Mouse (Mus musculus) lung, postnatal 14 days (tissue): ENCODE data around the gene Col2a1.

Source experiments
- DNase-seq: peaks from one replicate; pipeline ENCODE4 v3.0.0; 2021

The Col2a1 gene

DNA sequence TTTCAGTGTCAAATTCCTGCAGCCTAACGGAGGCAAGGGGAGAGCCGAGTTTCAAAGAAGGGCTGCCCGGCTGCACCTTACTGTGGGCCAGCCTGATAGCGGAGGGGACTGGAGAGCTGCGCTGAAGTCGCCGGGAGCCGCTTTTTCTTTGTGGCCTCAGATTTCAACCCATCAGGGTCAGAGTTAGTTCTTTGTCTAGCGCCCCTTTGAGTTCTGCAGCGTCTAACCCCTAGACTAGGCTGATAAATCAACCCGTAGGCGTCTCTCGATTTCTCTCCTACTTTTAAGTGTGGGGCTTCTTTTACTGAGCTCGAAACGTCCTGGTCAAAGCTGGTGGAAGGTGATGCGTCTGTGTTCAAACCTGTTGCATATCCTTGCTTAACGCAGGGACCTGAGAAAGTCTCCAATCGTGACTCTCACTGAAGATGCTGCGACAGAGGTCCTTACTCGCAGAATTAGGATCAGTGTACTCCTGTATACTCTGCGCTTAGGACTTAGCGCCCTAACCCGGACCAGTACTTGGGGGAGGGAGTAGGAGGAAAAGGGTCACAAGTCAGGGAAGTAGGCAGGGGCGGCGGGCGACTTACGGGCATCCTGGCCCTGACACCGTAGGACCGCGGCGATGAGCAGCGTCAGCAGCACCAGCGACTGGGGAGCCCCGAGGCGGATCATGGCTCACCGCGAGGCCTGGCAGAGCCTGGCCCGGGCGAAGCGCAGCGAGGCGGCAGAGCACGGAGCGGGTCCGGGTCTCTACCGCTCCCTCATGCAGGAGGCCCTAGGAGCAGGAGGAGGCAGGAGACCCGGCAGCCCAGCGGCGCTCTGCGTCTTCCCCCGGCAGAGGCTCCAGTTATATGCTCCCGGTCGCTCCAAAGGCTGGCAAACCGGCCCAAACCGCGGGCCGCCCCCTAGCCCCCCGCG, at the start of gene Col2a1:
TSS of gene Col2a1 (minus strand) at position 874 of the 918 bp plus-strand sequence.
- DNase-seq = no peak

DNA sequence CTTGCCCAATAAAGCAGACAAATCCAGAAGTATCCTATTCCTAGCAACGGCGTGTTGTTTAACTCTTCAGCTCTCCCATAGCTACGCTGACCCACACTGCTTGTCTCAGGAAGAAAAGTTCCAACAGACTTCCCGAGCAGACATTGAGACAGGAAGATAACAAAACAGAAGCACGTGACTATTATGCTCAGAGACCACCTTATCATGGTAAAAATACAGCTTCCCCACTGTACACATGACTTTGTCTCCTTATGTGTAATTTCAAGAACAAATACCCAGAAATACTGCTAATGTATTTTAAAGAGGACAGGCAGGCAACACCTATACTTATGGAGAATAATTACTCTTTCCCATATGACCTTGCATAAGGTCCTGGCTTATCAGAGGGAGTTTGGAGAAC, 47.2 kb upstream of the Col2a1 start:
- no peak for DNase-seq

DNA sequence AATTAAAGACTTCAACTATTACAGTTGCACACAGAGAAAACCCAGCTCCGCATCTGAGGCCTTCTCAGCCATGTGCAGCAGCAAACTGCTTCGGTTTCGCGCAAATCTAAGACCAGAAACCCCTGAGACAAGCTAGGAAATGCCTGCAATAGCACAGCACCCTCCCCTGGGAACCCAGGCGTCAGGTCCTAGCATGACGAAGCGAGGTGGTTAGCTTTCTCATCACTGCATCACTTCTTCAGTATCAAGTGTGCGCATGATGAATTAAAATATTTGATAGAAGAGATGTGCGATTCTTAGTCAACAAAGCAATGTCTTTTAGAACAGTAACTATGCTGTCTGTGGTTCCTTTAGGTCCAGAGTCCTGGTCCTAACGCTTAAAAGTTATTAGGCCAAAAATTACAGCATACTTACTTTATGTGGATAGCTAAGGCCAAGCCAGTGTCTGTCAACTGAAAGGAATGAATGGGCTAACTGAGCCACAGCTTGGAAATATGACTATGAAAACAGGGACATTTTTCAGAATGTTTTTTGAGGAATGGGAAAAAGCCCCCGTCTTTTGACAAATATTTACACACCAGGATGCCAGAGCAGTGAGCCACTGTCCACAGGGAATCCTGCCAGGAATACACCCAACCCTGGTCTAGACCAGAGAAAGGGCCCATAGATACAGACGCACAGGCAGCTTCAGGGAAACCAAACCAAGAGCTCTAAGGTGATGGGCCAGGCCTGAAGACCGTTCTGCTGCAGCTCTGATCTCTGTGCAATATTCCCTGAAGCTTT, 44.6 kb upstream of the Col2a1 start:
- no peak for DNase-seq

DNA sequence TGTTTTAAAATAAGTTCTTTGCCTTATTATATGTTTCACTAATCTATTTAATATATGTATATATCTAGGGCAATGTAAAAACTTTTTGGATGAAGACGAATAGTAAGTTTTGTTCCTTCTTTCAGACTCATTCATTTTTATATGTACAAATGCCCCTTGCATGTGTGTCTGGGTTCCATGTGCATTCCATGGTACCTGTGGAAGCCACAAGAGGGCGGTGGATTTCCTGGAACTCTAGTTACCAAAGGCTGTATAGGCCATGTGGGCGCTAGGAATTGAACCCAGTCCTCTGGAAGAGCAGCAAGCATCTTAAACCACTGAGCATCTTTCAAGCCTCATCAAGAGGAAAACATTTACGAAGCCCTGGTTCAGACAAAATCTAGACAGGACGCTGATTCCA, 39.9 kb upstream of the Col2a1 start:
- DNase-seq = no peak

DNA sequence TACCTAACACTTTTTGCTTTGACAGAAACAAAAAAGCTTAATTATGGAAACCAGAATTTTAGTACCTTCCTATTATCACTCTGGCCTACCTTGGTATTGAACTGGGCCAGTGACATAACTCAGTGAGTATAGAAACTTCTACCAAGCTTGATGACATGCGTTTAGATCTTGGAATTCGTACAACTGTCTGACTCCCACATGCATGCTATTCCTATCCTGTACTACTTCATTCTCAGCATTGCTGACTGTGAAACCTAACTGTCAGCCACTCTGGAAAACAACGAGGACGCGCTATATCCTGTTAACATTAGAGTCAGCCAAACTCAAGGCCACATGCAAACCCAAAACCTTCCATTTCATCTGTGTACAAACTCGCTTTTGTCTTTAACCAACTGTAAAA, 39.5 kb upstream of the Col2a1 start:
- DNase-seq = no peak

DNA sequence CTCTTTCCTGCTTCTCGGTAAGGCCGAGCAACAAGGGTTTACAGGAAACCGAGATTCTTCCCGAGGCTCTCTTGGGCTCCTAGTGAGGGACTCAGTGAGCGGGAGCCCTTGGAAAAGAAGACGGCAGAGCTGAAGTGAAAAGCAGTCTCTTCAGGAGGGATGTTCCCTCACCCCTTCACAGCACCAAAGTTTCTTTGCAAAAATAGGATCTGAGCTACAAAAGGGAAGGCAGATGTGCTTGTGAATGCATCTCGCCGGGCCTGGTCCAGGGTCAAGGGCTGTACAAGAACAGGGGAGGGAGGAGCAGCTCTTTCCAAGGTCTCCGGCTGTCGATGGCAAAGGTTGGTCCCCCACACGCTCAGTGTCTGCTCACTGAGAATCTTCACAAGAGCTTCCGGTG, 38.0 kb upstream of the Col2a1 start:
- DNase-seq = no peak

DNA sequence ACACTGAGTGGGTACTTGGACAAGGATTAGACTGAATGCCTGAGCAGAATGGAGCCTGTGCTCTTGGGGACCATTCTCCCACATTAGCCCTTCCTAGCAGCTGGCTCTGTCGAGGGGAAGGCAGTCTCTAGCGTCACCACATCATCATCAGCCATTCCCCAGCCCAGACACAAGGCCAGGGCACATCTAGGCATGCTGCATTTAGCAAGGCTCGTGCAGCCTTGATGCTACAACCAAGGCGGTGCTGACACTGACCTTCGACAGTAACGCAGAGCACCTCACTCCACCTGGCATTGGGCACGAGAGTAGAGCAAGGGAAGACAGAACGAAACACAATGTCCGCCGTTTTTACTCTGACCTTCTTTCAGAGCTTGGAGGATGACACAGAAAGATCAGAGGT, 35.2 kb upstream of the Col2a1 start:
- DNase-seq = no peak

DNA sequence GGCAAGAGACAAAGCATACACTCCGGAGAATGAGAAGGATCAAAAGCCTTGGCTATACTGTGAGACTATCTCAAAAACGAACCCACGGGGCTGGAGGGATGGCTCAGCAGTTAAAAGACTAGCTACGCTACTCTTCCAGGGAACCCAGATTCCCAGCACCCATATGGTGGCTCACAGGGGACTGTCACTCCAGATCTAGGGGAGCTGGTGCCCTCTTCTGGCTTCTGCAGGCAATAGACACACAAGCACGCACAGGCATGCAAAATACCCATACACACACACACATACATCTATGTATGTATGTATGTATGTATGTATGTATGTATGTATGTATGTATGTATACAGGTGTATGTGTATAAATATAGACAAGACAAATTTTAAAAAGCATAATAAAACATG, 32.1 kb upstream of the Col2a1 start:
- no peak for DNase-seq

DNA sequence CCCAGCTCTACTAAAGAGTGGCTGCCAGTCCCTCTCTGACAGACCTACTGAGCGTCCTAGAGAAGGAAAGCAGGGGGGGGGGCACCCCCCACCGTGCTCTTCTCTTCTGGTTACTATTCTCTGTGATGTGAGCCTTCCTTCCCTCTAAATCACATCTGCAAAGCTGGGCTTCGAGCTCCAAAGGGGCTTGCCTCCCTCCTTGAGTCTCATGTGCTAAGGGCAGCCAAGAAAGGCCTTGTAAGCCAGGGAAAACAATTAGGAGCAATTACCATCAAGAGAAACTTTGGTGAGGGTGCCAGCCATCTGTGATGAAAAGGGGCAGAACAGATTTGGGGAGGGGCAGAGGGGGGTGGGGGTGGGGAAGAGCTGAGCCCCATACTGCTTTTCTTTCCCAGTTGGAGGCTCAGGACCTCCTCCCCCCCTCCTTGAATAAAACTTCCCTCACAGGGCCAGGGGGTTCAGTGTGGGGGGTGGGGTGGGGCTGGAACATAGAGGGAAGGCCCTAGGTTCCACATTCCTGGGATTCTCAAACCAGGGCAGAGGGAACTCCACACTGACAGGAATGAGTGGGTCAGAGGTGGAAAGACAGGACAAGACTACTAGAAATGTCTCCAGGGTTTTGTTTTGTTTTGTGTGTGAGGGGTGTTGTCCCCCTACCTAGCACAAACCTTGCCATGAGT, 30.7 kb upstream of the Col2a1 start:
- no peak for DNase-seq

DNA sequence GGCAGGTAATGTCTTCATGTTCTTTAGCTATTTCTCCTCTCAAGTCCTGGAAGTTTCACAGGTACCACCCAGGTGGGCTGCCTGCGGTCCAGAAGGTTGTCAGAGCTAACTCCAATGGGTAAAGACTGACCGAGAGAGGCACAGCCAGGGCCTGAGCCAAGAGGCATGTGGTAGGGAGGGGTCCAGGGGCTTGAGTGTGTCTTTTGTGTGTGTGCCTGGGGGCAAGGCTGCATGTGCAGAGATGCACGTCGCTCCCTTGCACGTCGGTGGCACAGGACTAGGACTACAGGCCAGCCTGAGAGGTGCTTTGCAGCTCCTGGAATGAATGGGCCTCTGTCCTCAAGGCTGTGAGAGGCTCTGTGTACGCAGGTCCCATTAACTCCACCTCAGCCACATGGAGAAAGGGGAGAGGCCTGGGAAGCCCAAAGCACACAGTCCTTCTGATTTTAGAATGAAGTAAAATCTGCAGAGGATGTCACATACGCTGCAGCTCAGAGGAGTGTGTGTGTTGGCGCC, 28.8 kb upstream of the Col2a1 start:
- no peak for DNase-seq

DNA sequence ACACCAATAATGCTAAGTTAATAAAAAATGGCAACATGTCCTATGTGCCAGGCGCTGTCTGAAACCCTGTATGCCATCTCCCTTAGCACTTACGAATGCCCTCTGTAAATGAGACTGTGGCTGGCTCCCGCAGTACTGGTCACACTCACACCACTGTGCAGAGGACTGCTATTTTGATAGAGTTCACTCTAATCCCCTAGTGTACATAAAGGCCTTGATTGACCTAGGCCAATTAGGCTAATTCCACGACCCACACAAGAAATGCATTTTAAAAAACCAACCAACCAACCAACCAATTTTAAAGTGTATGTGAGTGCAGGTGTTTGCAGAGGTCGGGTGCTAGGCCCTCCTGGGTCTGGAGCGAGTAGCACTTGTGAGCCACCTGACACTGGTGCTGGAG, 25.3 kb upstream of the Col2a1 start:
- no peak for DNase-seq

DNA sequence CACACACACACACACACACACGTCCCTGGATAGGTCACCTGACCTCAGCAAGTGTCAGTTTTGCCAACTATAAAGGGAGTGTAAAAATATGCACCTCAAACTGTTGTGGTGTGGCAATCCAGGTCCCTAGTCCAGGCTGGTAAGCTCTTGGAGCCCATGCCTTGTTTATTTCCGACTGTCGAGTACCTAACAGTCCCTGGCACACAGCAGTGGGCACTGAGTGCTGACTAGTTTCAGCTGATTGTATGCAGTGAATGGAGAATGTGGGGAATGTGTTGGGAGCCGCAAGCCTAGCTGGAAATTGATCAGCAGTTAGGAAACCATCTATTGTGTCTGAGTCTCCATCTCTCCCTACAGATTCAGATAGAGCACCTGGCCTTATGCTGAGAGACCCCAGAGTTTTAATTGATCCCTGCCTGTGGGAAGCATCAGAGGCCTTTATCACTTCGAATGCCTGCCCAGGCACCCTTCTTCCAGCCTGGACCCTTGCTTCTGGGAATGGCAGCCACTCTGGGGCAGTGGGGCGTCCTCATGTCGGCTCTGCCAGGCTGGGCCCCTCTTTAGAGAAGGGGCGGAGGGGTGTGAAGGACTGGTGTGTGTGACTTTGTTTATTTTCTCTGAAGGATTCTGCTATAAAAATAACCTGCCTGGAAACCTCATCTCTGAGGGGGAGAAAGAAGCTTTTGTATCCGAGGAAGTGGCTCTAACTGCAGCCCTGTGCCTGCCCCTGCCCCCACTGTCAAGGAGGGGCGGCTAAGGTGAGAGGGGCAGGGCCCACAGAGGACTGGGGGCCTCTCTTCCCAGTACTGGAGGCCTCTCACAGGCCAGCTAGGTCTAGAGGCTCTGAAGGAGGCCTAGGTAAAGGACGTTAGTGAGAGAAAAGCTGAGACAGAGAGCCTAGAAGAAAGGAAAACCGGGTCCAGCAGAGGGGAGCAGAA, 22.7 kb upstream of the Col2a1 start:
- DNase-seq = no peak

DNA sequence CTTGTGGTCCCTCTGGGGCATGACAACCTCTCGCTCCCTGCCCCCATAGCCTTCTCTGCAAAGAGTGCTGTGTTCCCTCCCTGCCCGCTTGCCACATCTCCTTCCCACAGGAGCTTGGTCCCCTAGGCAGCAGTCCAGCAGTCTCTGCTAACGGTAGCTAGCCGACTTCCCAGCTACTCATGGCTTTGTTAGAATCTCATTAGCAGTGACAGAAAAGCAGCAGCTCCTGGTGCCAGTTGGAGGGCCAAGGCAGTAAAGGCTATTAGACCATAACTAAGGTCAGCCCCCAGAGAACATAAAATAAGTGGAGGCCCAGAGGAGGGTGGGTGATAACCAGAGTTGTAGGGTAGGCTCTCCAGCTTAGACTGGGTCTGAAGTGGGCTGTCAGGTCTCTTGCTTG, 21.1 kb upstream of the Col2a1 start:
- DNase-seq = no peak

DNA sequence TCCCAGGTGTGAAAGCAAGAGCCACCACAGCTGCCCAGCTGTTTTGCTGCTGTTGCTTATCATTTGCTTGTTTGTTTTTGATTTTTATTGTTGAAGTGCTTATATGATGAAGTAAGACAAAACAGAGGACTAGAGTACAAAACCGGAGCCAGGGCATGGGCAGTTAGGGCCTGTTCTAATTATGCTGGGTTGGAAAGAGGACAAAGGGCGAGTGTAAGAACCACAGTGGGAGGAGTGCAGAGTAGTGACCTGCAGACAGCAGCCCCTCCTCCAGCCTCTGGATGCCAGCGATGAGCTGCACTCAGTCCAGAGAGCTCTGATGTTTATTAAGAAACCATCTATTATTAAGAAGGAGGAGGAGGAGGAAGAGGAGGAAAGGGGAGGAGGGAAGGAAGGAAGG, 18.6 kb upstream of the Col2a1 start:
- no peak for DNase-seq

DNA sequence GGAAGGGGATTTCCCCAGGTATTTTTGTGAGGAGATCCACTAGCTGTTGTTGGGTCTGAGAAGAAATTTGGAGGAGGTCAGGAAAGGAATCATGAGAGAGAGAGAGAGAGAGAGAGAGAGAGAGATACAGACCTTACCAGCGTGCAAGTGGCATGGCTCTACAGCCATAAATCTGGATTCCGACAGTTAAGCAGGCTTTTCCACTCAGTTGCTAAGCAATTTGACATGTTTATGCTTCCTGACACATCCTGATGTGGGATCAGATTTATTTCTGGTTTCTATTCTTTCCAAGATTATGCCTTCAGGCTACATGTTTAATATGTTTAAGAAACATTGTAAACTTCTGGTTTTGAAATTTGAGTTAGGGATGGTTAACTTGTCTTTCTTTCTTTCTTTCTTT, 17.4 kb upstream of the Col2a1 start:
- DNase-seq = no peak

DNA sequence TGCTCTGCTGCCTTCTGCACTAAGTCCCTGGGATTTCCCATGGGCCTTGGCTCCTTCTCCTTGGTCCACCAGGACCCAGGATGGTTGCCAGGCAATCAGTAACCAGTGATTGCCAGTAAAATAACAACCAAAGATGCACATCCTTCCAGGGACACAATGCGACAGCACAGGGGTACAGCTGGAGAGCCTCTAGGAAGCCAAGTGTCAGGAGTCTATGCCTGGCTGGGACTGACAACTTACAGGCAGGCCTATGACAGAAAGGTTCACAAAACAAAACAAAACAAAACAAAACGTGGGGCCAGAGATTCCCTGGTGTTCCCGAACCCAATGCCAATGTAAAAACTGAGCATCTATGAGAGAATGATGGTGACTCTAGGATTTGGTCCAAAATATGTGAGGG, 14.6 kb upstream of the Col2a1 start:
- no peak for DNase-seq

DNA sequence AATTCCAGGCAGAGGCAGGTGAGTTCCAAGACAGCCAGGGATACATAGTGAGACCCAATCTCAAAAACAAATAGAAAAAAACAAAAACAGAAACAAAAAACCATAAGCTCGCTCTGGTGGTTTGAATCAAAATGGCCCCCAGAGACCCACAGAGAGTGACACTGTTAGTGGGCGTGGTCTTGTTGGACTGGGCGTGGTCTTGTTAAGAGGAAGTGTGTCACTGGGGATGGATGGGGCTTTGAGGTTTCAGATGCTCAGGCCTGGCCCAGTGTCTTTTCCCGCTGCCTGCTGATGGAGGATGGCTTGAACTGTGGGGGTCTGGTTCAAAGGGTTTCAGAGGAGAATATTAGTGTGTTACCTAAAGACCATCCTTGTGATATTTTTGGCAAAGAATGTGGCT, 13.4 kb upstream of the Col2a1 start:
- no peak for DNase-seq

DNA sequence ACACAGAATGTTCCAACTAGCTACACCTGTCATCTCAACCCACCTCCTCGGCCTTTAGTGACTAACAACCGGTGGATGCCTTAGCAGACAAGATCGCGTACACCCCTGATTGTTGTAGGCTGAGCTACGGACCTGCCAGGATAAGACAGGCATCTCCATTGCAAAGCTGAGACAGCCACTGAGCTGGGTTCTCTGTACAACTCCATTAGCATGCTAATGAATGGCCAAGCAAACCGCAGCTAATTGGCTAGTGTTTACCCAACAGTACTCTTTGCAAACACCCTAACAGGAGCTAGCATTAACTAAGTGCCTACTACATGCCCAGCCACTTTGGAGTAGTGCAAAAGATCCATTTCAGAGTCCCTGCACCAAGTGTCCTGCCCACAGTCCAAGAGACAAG, 8.3 kb upstream of the Col2a1 start:
- DNase-seq = no peak

DNA sequence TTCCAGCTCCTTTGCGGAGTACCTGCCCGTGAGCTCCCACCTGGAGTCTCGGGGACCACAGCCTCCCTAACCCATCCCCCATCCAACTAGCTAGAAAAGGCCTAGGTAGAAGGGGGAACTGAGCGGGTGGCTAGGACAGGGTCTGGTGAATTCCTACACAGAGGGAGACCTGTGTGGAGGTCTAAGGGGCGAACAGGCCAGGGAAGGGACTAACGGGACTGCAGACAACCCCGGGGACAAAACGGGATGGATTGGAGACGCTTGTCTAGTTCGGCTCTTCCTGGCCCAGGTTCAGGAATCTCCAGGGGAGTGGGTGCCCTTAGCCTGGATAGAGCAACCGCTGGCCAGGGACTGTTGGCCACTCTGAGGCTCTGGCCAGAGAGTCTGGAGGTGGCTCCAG, 686 bp upstream of the Col2a1 start:
- DNase-seq = no peak

DNA sequence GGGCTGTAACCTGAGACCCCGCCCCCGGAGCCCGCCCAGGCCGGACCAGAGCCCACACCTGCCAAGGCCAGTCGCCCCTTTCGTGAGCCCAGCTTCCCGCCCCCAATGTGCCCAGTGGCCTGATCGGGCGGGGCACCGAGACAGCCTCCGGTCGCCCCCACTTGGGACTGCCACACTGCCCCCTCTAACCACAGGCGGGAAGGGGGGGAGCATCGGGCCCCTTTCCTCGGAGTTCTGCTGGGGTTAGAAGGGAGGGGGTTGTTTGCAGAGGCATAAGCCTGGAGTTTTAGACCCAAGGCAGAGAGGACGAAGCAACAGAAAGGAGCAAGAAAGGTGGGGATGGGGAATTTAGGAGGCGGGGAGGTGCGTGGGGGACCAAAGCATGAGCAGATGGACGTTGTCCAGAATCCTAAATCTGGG, 255 bp upstream of the Col2a1 start:
- DNase-seq = no peak

DNA sequence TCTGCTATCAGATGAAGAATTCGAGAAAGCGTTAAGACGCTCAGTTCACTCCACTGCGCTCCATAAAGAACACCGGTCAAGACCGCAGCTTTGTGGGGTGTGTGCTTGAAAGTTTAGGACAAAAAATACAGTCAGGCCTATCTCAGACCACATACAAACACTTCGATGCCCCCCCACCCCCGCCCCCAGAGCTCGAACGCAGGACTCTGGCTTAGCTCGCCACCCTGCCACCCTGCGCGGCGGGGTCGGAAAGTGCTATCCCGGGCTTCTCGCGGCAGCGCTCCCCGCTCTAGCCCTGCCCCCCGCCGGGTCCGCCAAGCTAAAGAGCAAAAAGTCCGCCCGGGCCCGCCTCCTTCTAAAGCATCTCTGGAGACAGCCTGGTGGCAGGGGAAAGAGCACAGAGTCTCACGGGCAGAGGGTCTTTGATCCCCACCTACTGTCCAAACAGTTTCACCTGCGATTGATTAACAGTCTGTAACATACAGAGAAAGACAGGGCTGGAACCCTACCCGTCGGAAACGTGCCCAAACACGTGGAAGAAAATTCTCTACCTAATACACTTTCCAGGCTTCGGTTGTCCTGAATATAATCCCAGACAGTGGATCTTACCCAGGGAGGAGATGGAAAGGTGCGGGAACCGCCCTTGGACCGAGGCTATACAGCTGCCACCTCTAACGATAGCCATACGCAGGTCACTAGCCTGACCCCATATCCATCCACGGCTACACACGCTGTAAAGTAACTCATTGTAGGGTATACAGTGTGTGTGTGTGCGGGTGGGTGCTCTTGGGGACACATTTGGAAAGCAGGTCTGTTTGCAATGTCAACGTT, 1.3 kb downstream of the Col2a1 start:
- peak; percentile 15 for DNase-seq
